Comparison of ENCODE assay signal across 8 mouse cellular contexts in genomic region chr1:91052747-91053181, GRCm38 (mm10). TPM values are rescaled to one million over a fixed set of nuclear protein-coding genes. Genes with fewer than 3 reads are reported as not detected.
DNase-seq lines count a peak whose midpoint lies in the region; ATAC-seq lines count a peak whose summit lies in the region.

No protein-coding gene starts in this region.

- H3K9me3 ChIP-seq in hindbrain, embryonic 12.5 days (replicated peaks) = no peaks in the 10 kb centered on the region

- peak; percentile 94 for ATAC-seq in hindbrain, embryonic 12.5 days (ENCODE audit: low FRiP score)

- peaks cover 25% of the 10 kb centered on the region for H3K27me3 ChIP-seq in hindbrain, embryonic 12.5 days

- peak; percentile 86 for DNase-seq in MEL-GATA-1-ER (ENCODE audit: extremely low read depth, low read depth)
- DNase-seq in cerebellum, adult 8-10 months = peak; percentile 5
- DNase-seq in frontal cortex, postnatal 10 days (ENCODE audit: low spot score in 2 of 2) = peak; percentile 81 to 83
- DNase-seq in layer of hippocampus, postnatal 36 days = peak; percentile 81
- DNase-seq in lung, postnatal 36 days = peak; percentile 98
- DNase-seq in retina, postnatal 1 day = peak; percentile 95
- peak; percentile 91 for DNase-seq in thymus, postnatal 4 days

- H3K4me1 ChIP-seq in hindbrain, embryonic 12.5 days = peaks cover 26% of the 10 kb centered on the region

- H3K4me2 ChIP-seq in hindbrain, embryonic 12.5 days (replicated peaks) = peak overlapping the region; percentile 90

- WGBS in hindbrain, embryonic 12.5 days = 1% methylated on average over 28 of the region's 28 CpGs

- no peaks in the 10 kb centered on the region for H3K36me3 ChIP-seq in hindbrain, embryonic 12.5 days

- peak overlapping the region; percentile 46 for H3K4me3 ChIP-seq in hindbrain, embryonic 12.5 days

- peak overlapping the region; percentile 46 for H3K9ac ChIP-seq in hindbrain, embryonic 12.5 days

- H3K27ac ChIP-seq in hindbrain, embryonic 12.5 days = 0 out of 2 replicates have a peak overlapping the region, but pooled peaks have one; percentile 2

RNA-seq across cellular contexts. Expression of gene Lrrfip1, which starts 54.2 kb away (rescaled TPM):
- polyA plus RNA-seq in hindbrain, embryonic 12.5 days (2016; fragmentation: Nextera tagmentation; extraction: Ambion mirVana) = 26.0 and 32.0 TPM in 2 replicates
- 10 to 100 TPM; 75.3 to 80.9 TPM for total RNA-seq in layer of hippocampus, postnatal 36 days (2021)

Comparison
In these comparisons a context has a peak if more than half of its experiments do, and no peak if none do; other contexts are left out.
1. Peak in every context shown above with its lines: DNase-seq, ATAC-seq, H3K4me3 ChIP-seq and H3K27ac ChIP-seq.
2. DNase-seq: peak in every context shown above with its lines; median percentile 98 in lung, postnatal 36 days; 95 in retina, postnatal 1 day; 91 in thymus, postnatal 4 days; 86 in MEL-GATA-1-ER; 82 in frontal cortex, postnatal 10 days; 81 in layer of hippocampus, postnatal 36 days; 5 in cerebellum, adult 8-10 months.